Mouse (Mus musculus): ENCODE results near the gene Ormdl3. TPM values are rescaled to one million over a fixed set of nuclear protein-coding genes. Genes with fewer than 3 reads are reported as not detected.

Ormdl3 gene
- polyA plus RNA-seq, 1 experiment from 2014 or later: 12.0 TPM

DNA sequence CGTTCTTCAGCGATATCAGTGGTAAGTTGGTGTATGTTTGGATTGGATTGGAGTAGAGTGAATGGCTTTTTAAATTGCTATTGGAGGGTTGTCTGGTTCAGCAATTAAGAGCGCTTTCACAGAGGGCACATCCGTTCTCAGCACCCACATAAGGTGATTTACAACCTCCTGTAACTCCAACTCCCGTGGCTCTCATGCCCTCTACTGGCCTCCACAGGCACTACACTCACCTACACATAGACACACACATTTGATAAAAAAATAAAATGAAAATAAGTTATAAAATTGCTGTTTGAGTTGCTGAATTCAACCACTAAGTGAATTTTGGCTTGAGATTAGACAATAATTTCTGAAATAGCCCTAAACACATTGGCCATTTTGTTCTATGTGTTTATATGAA is 46.8 kb downstream of the Ormdl3 start:
- Histone ChIP-seq H3K9me3 (ENCODE audit: control insufficient read depth, low read length) (no peaks in the 10 kb centered on the region), H3K4me3 (ENCODE audit: low read depth, low read length) (no peak overlapping the region), H3K4me1 (ENCODE audit: control insufficient read depth, insufficient read depth, low read length) (no peaks in the 10 kb centered on the region; the same call in 1 of the 2 replicates), H3K27ac (ENCODE audit: low read depth, low read length) (no peak overlapping the region), H3K4me2 (no peak overlapping the region), H3K36me3 (ENCODE audit: control insufficient read depth, insufficient read depth, low read length) (no peaks in the 10 kb centered on the region), H3K27me3 (ENCODE audit: control insufficient read depth, insufficient read depth, low read length) (peaks cover 17% of the 10 kb centered on the region), H3K9ac (ENCODE audit: low read length) (no peak overlapping the region)
- 82% methylated on average over 5 of the region's 5 CpGs for WGBS
- ATAC-seq (ENCODE audit: low FRiP score) (no peak), DNase-seq (ENCODE audit: low spot score, missing footprints) (no peak)

DNA sequence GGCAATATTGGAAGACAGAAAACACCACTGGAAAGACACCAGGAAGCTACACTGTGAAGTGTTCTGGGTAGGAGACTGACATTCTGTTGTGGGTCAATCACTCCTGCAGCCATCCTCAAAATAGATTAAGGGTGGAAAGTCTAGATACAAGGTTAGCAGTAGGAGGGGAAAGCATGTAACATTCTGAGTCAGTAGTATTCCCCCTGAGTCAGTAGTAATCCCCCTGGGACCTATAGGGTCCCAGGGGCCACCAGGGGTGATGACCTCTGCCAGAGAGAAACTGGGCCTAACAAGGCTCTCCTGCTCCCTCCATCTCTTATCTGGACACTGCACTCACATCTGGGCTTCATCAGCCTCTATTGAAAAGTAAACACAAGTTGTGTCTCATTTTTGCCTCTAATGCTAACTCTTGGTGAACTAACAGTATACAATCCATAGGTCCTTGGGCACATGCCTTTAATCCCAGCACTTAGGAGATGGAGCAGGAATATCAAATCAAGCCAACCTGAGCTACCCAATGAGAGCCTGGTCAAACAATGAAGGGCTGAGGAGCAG is 49.6 kb downstream of the Ormdl3 start:
- Histone ChIP-seq H3K36me3 (ENCODE audit: control insufficient read depth, insufficient read depth, low read length) (no peaks in the 10 kb centered on the region), H3K4me2 (no peak overlapping the region), H3K4me1 (ENCODE audit: control insufficient read depth, insufficient read depth, low read length) (no peaks in the 10 kb centered on the region), H3K27me3 (ENCODE audit: control insufficient read depth, insufficient read depth, low read length) (peaks cover 2% of the 10 kb centered on the region), H3K4me3 (ENCODE audit: low read depth, low read length) (no peak overlapping the region), H3K9me3 (ENCODE audit: control insufficient read depth, low read length) (no peaks in the 10 kb centered on the region), H3K27ac (ENCODE audit: low read depth, low read length) (no peak overlapping the region), H3K9ac (ENCODE audit: low read length) (no peak overlapping the region)
- DNase-seq (ENCODE audit: low spot score, missing footprints): no peak
- ATAC-seq (ENCODE audit: low FRiP score): no peak

Other genes starting within 250 kb of the Ormdl3 start
- gene Ppp1r1b, start 239.0 kb downstream of the Ormdl3 start, polyA plus RNA-seq (2014; fragmentation: Nextera tagmentation; extraction: Ambion mirVana): 0.78 and 0.91 TPM in 2 replicates
- 39.7 and 41.5 TPM in 2 replicates for gene Stard3, start 229.0 kb downstream of the Ormdl3 start, polyA plus RNA-seq (2014; fragmentation: Nextera tagmentation; extraction: Ambion mirVana)
- not detected in 2 replicates for gene Tcap, start 203.6 kb downstream of the Ormdl3 start, polyA plus RNA-seq (2014; fragmentation: Nextera tagmentation; extraction: Ambion mirVana)
- gene Pnmt, start 200.9 kb downstream of the Ormdl3 start, polyA plus RNA-seq (2014; fragmentation: Nextera tagmentation; extraction: Ambion mirVana): not detected in 2 replicates
- 5.6 and 5.7 TPM in 2 replicates for gene Pgap3, start 186.9 kb downstream of the Ormdl3 start, polyA plus RNA-seq (2014; fragmentation: Nextera tagmentation; extraction: Ambion mirVana)
- 14.8 TPM in 2 replicates for gene Erbb2, start 174.9 kb downstream of the Ormdl3 start, polyA plus RNA-seq (2014; fragmentation: Nextera tagmentation; extraction: Ambion mirVana)
- 145 and 158 TPM in 2 replicates for gene Mien1, start 148.4 kb downstream of the Ormdl3 start, polyA plus RNA-seq (2014; fragmentation: Nextera tagmentation; extraction: Ambion mirVana)
- gene Grb7, start 141.0 kb downstream of the Ormdl3 start, polyA plus RNA-seq (2014; fragmentation: Nextera tagmentation; extraction: Ambion mirVana): 0.60 and 1.0 TPM in 2 replicates
- gene Ikzf3, start 41.3 kb downstream of the Ormdl3 start, polyA plus RNA-seq (2014; fragmentation: Nextera tagmentation; extraction: Ambion mirVana): 0.07 and 0.18 TPM in 2 replicates
- gene Zpbp2, start 36.3 kb downstream of the Ormdl3 start, polyA plus RNA-seq (2014; fragmentation: Nextera tagmentation; extraction: Ambion mirVana): 0.23 and 0.26 TPM in 2 replicates
- not detected in 2 replicates for gene Lrrc3c, start 10.9 kb upstream of the Ormdl3 start, polyA plus RNA-seq (2014; fragmentation: Nextera tagmentation; extraction: Ambion mirVana)
- 1.3 and 1.4 TPM in 2 replicates for gene Gm12355, start 38.3 kb upstream of the Ormdl3 start, polyA plus RNA-seq (2014; fragmentation: Nextera tagmentation; extraction: Ambion mirVana)
- gene Gsdma3, start 39.0 kb upstream of the Ormdl3 start, polyA plus RNA-seq (2014; fragmentation: Nextera tagmentation; extraction: Ambion mirVana): not detected in 2 replicates
- not detected in 2 replicates for gene Gsdma2, start 59.4 kb upstream of the Ormdl3 start, polyA plus RNA-seq (2014; fragmentation: Nextera tagmentation; extraction: Ambion mirVana)
- not detected in 2 replicates for gene Gsdma, start 77.0 kb upstream of the Ormdl3 start, polyA plus RNA-seq (2014; fragmentation: Nextera tagmentation; extraction: Ambion mirVana)
- gene Psmd3, start 95.2 kb upstream of the Ormdl3 start, polyA plus RNA-seq (2014; fragmentation: Nextera tagmentation; extraction: Ambion mirVana): 142 and 155 TPM in 2 replicates
- not detected in 2 replicates for gene Csf3, start 113.9 kb upstream of the Ormdl3 start, polyA plus RNA-seq (2014; fragmentation: Nextera tagmentation; extraction: Ambion mirVana)
- 66.1 and 67.1 TPM in 2 replicates for gene Med24, start 142.1 kb upstream of the Ormdl3 start, polyA plus RNA-seq (2014; fragmentation: Nextera tagmentation; extraction: Ambion mirVana)
- 21.9 and 23.7 TPM in 2 replicates for gene Thra, start 153.3 kb upstream of the Ormdl3 start, polyA plus RNA-seq (2014; fragmentation: Nextera tagmentation; extraction: Ambion mirVana)
- gene Nr1d1, start 188.0 kb upstream of the Ormdl3 start, polyA plus RNA-seq (2014; fragmentation: Nextera tagmentation; extraction: Ambion mirVana): 0.93 and 1.2 TPM in 2 replicates
- 24.0 and 25.1 TPM in 2 replicates for gene Msl1, start 208.1 kb upstream of the Ormdl3 start, polyA plus RNA-seq (2014; fragmentation: Nextera tagmentation; extraction: Ambion mirVana)
- 51.9 and 53.1 TPM in 2 replicates for gene Casc3, start 217.5 kb upstream of the Ormdl3 start, polyA plus RNA-seq (2014; fragmentation: Nextera tagmentation; extraction: Ambion mirVana)
- gene Rapgefl1, start 249.4 kb upstream of the Ormdl3 start, polyA plus RNA-seq (2014; fragmentation: Nextera tagmentation; extraction: Ambion mirVana): 1.6 and 1.8 TPM in 2 replicates